In genomic region chr13:6365169-6365568, GRCm38 (mm10) we compare ENCODE assay signal across 14 mouse cellular contexts.
A peak's percentile ranks its signal among the peaks of the same experiment; 100 is the strongest.
DNase-seq lines count a peak whose midpoint lies in the region; ATAC-seq lines count a peak whose summit lies in the region.
"Had no signal": no experiment of that assay in that cellular context is flagged by ENCODE, and none has a peak within 500 bp of the region (broad histone marks: within the 10 kb centered on the region; RNA-seq: fewer than 3 reads in every experiment).

No protein-coding gene starts in this region.

- ATAC-seq in hindbrain, embryonic 15.5 days (ENCODE audit: low FRiP score, low read depth): peak; percentile 71; the same call in 1 of the 2 replicates
- ATAC-seq in hindbrain, embryonic 13.5 days (ENCODE audit: low FRiP score): no peak
- ATAC-seq in neural tube, embryonic 14.5 days (ENCODE audit: low read depth): peak; percentile 63
- ATAC-seq: intestine, embryonic 16.5 days had no signal

- DNase-seq in MN1 (ENCODE audit: low spot score) (peak; percentile 62), adipocyte (ENCODE audit: low spot score) (peak; percentile 56)
- no peak for DNase-seq in embryo, embryonic 10 days (ENCODE audit: low spot score)
- DNase-seq in gastrocnemius, postnatal 4 days (ENCODE audit: low spot score in 2 of 2): no peak
- DNase-seq: cerebellum, adult 9-11 months; gastrocnemius, postnatal 14 days; lung, adult 18-20 months; thymus, postnatal 36 days had no signal

- no peak overlapping the region for H3K4me2 ChIP-seq in hindbrain, embryonic 15.5 days
- H3K4me2 ChIP-seq in hindbrain, embryonic 13.5 days: no peak overlapping the region
- H3K4me2 ChIP-seq in neural tube, embryonic 14.5 days (ENCODE audit: low read depth, low read length): no peak overlapping the region
- H3K4me2 ChIP-seq: limb, embryonic 12.5 days; stomach, embryonic 15.5 days had no signal

- H3K9ac ChIP-seq in hindbrain, embryonic 15.5 days: no peak overlapping the region
- no peak overlapping the region for H3K9ac ChIP-seq in hindbrain, embryonic 13.5 days
- H3K9ac ChIP-seq in neural tube, embryonic 14.5 days (replicated peaks; ENCODE audit: low read depth, low read length): no peak overlapping the region
- H3K9ac ChIP-seq: limb, embryonic 12.5 days; stomach, embryonic 15.5 days had no signal

- H3K4me3 ChIP-seq in hindbrain, embryonic 15.5 days: no peak overlapping the region
- H3K4me3 ChIP-seq in hindbrain, embryonic 13.5 days: no peak overlapping the region
- H3K4me3 ChIP-seq in neural tube, embryonic 14.5 days (ENCODE audit: low read depth, low read length): no peak overlapping the region
- H3K4me3 ChIP-seq: limb, embryonic 12.5 days; stomach, embryonic 15.5 days had no signal

- WGBS in hindbrain, embryonic 15.5 days: 74% methylated on average over 4 of the region's 4 CpGs
- WGBS in hindbrain, embryonic 13.5 days: 89% methylated on average over 4 of the region's 4 CpGs
- 68% methylated on average over 4 of the region's 4 CpGs for WGBS in neural tube, embryonic 14.5 days

- no peaks in the 10 kb centered on the region for H3K36me3 ChIP-seq in hindbrain, embryonic 15.5 days
- H3K36me3 ChIP-seq in hindbrain, embryonic 13.5 days: no peaks in the 10 kb centered on the region
- no peaks in the 10 kb centered on the region for H3K36me3 ChIP-seq in neural tube, embryonic 14.5 days (ENCODE audit: control insufficient read depth, insufficient read depth, low read length)
- H3K36me3 ChIP-seq: limb, embryonic 12.5 days; stomach, embryonic 15.5 days had no signal

- no peaks in the 10 kb centered on the region for H3K4me1 ChIP-seq in hindbrain, embryonic 15.5 days (replicated peaks)
- no peaks in the 10 kb centered on the region for H3K4me1 ChIP-seq in hindbrain, embryonic 13.5 days (replicated peaks)
- H3K4me1 ChIP-seq in neural tube, embryonic 14.5 days (ENCODE audit: control insufficient read depth, insufficient read depth, low read length): no peaks in the 10 kb centered on the region
- H3K4me1 ChIP-seq: limb, embryonic 12.5 days; stomach, embryonic 15.5 days had no signal

- no peaks in the 10 kb centered on the region for H3K9me3 ChIP-seq in hindbrain, embryonic 15.5 days
- no peaks in the 10 kb centered on the region for H3K9me3 ChIP-seq in hindbrain, embryonic 13.5 days
- H3K9me3 ChIP-seq in neural tube, embryonic 14.5 days (ENCODE audit: control insufficient read depth, low read length): no peaks in the 10 kb centered on the region
- H3K9me3 ChIP-seq: stomach, embryonic 15.5 days had no signal

- H3K27ac ChIP-seq in hindbrain, embryonic 15.5 days (replicated peaks): no peak overlapping the region
- H3K27ac ChIP-seq in hindbrain, embryonic 13.5 days: no peak overlapping the region
- no peak overlapping the region for H3K27ac ChIP-seq in neural tube, embryonic 14.5 days (ENCODE audit: low read depth, low read length)
- H3K27ac ChIP-seq: limb, embryonic 12.5 days; stomach, embryonic 15.5 days had no signal

- no peaks in the 10 kb centered on the region for H3K27me3 ChIP-seq in hindbrain, embryonic 15.5 days
- no peaks in the 10 kb centered on the region for H3K27me3 ChIP-seq in hindbrain, embryonic 13.5 days
- H3K27me3 ChIP-seq in neural tube, embryonic 14.5 days (ENCODE audit: control insufficient read depth, insufficient read depth, low read length): no peaks in the 10 kb centered on the region
- H3K27me3 ChIP-seq: limb, embryonic 12.5 days; stomach, embryonic 15.5 days had no signal

Comparison
In these comparisons a context has a peak if more than half of its experiments do, and no peak if none do; other contexts are left out.
1. DNase-seq: peak in MN1 (single experiment) and adipocyte (single experiment); none in embryo, embryonic 10 days (single experiment) and gastrocnemius, postnatal 4 days (0 of 2).